Mouse (Mus musculus) stomach, embryonic 15.5 days (tissue): ENCODE results near the gene Tmem179. TPM values are rescaled to one million over a fixed set of nuclear protein-coding genes. Genes with fewer than 3 reads are reported as not detected.

Experiments used
- ATAC-seq: fragments of 200-750 bp; cut with Nextera tagmentation; 2 replicates; pipeline ENCODE4 v1.8.0; 2017; ENCODE audit warnings: low read depth, moderate number of reproducible peaks, moderate TSS enrichment; ENCODE audit not compliant: insufficient read depth, low FRiP score
- H3K27ac ChIP-seq: fragments of 300-500 bp; sonication (generic); 2 replicates; pipeline ENCODE4 v1.5.1; 2015; ENCODE audit warnings: mild to moderate bottlenecking, inconsistent platforms
- H3K27me3 ChIP-seq: fragments of 300-500 bp; sonication (generic); replicated peaks from 2 replicates; pipeline ENCODE4 v1.6.1; 2015; ENCODE audit warnings: inconsistent platforms
- H3K36me3 ChIP-seq: fragments of 300-500 bp; sonication (generic); 2 replicates; pipeline ENCODE4 v1.6.1; 2015; ENCODE audit warnings: inconsistent platforms
- H3K4me1 ChIP-seq: fragments of 300-500 bp; sonication (generic); 2 replicates; pipeline ENCODE4 v1.6.1; 2015; ENCODE audit warnings: inconsistent platforms
- H3K4me2 ChIP-seq: fragments of 300-500 bp; sonication (generic); 2 replicates; pipeline ENCODE4 v1.6.1; 2015; ENCODE audit warnings: mild to moderate bottlenecking, inconsistent platforms
- H3K4me3 ChIP-seq: fragments of 300-500 bp; sonication (generic); replicated peaks from 2 replicates; pipeline ENCODE4 v1.5.1; 2015; ENCODE audit warnings: inconsistent platforms
- H3K9ac ChIP-seq: fragments of 300-500 bp; sonication (generic); 2 replicates; pipeline ENCODE4 v1.6.1; 2015; ENCODE audit warnings: inconsistent platforms
- H3K9me3 ChIP-seq: fragments of 300-500 bp; sonication (generic); 2 replicates; pipeline ENCODE4 v1.6.1; 2016; ENCODE audit warnings: inconsistent platforms
- WGBS: fragments of 180-500 bp; shearing (Covaris S2); methylation state at CpG from one replicate; pipeline ENCODE4 v1.1.7; 2015; 5-methylcytosine and 5-hydroxymethylcytosine counted together
- polyA plus RNA-seq: library from polyadenylated mRNA; unstranded; fragments of >200 nt; fragmentation: Nextera tagmentation; extraction: Ambion mirVana; gene quantifications from 2 replicates; pipeline ENCODE4 v1.2.1, GENCODE M21; 2015

Gene Tmem179
- polyA plus RNA-seq, 1 experiment from 2014 or later = 2.7 TPM

DNA sequence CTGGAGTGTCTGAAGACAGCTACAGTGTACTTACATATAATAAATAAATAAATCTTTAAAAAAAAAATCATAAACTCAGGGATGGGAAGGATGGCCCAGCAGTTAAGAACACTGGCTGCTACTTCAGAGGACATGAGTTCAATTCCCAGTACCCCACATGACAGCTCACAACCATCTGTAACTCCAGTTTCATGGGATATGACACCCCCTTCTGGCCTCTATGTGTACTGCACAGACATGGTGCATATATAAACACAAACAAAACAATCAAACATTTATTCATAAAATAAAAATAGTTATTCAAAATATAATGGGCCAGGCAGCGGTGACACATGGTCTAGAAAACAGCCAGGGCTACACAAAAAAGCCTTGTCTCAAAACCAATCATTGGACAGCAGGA lies 32.7 kb upstream of the Tmem179 start:
- H3K36me3 ChIP-seq = no peaks in the 10 kb centered on the region
- no peaks in the 10 kb centered on the region for H3K4me1 ChIP-seq
- H3K27me3 ChIP-seq = no peaks in the 10 kb centered on the region
- 95% methylated on average over 1 of the region's 1 CpGs for WGBS
- no peak overlapping the region for H3K4me3 ChIP-seq
- no peak overlapping the region for H3K27ac ChIP-seq
- no peak overlapping the region for H3K9ac ChIP-seq
- H3K4me2 ChIP-seq = no peak overlapping the region
- H3K9me3 ChIP-seq = no peaks in the 10 kb centered on the region
- no peak for ATAC-seq

DNA sequence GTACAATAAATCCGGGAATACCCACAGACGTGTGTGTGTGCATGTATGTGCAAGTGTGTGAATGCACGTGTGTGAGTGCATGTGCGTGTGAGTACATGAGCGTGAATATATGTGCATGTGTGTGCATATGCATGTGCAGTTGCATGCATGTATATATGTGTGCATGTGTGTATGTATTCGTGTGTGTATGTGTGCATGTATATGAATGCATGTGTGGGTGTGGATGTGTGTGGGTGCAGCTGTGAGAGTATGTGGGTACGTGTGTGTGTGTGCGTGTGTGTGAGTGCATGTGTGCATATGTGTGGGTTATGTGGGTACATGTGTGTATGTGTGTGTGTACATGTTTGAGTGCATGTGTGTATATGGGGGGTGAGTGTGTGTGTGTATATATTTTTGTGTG lies 29.6 kb upstream of the Tmem179 start:
- no peak for ATAC-seq
- Histone ChIP-seq H3K27ac (no peak overlapping the region), H3K4me2 (no peak overlapping the region), H3K4me3 (no peak overlapping the region), H3K36me3 (no peaks in the 10 kb centered on the region), H3K27me3 (no peaks in the 10 kb centered on the region), H3K9ac (no peak overlapping the region), H3K4me1 (0 out of 2 replicates have a peak, but pooled peaks cover 3% of the 10 kb centered on the region), H3K9me3 (no peaks in the 10 kb centered on the region)
- 87% methylated on average over 8 of the region's 8 CpGs for WGBS

DNA sequence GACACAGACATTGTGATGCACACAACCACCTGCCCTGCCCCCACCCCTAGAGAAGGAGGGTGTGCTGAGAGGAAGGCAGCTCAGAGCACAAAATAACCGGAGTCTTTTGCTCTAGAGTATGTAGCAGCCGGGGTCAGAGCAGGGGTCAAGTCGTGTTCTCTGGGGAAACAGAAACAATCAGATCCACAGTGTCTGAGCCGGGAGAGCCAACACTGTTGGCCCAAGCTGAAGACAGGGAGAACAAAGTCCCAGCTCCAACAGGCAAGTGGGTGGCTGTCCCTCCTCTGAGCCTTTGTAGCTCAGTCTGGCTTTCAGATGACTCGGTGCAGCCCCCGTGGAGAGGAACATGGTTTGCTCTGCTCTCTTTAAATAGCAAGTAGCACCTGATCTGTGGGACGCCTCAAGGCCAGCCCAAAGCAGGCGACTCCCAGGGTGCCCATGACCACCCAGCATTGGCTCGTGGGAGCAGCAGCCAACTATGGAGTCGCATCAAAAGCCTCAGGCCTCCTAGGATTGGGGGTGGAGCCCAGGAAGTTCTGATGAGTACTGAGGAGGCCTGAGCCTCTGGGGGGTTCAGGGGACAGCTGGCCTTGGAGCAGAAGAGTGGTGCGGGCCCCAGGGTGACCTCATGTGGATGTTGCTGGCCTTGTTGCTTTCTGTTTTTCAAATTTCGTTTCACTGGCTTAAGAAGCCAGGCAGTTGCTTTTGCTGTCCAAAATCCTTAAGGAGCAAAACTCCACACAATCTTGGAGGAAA lies 28.6 kb upstream of the Tmem179 start:
- no peak for ATAC-seq
- Histone ChIP-seq H3K27me3 (no peaks in the 10 kb centered on the region), H3K4me1 (0 out of 2 replicates have a peak, but pooled peaks cover 3% of the 10 kb centered on the region), H3K4me2 (no peak overlapping the region), H3K36me3 (no peaks in the 10 kb centered on the region), H3K9me3 (no peaks in the 10 kb centered on the region), H3K9ac (no peak overlapping the region), H3K27ac (no peak overlapping the region), H3K4me3 (no peak overlapping the region)
- 44% methylated on average over 12 of the region's 12 CpGs for WGBS

DNA sequence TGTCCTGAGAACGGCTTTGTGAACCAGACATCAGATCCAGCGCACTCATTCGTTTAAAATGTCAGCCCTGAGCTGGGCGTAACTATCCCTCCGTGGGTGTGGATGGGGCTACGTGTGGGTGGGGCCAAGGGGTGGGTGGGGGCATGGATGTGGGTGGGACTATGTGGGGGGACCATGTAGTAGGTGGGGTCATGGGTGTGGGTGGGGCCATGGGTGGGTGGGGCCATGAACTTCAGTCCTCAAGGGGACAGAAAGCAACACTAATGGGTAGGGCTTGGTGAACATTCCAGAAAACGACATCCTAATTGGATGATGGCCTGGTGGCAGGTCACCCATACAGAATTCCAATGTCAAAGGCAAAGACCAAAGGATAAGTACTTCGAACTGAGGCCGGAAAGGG lies 27.4 kb upstream of the Tmem179 start:
- H3K4me3 ChIP-seq = no peak overlapping the region
- H3K27ac ChIP-seq = no peak overlapping the region
- H3K4me2 ChIP-seq = no peak overlapping the region
- ATAC-seq = no peak; the same call in 1 of the 2 replicates
- H3K36me3 ChIP-seq = no peaks in the 10 kb centered on the region
- 0 out of 2 replicates have a peak, but pooled peaks cover 3% of the 10 kb centered on the region for H3K4me1 ChIP-seq
- no peaks in the 10 kb centered on the region for H3K27me3 ChIP-seq
- H3K9ac ChIP-seq = no peak overlapping the region
- no peaks in the 10 kb centered on the region for H3K9me3 ChIP-seq
- 61% methylated on average over 9 of the region's 9 CpGs for WGBS

DNA sequence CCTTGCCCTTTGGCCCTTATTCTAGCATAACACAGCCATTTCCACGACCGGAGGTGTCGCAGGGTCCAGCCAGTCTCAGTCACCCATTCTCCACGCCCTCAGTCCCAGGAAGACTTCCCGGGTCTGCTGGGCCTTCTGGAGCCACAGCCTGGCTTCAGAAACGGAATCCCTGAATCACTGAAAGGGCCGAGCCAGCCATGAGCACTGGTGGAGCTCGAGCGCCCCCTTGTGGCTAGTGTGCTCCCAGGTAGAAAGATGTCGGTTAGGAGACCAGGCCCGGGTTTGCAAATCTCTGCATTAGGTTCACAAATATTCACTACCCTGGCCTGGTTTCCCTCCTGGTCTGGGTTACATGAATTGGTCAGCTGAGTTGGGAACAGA lies 26.4 kb upstream of the Tmem179 start:
- peak; percentile 32; the same call in 1 of the 2 replicates for ATAC-seq
- Histone ChIP-seq H3K4me2 (peak overlapping the region; percentile 28; the same call in 1 of the 2 replicates), H3K4me3 (no peak overlapping the region), H3K27me3 (no peaks in the 10 kb centered on the region), H3K9me3 (no peaks in the 10 kb centered on the region), H3K36me3 (no peaks in the 10 kb centered on the region), H3K4me1 (0 out of 2 replicates have a peak, but pooled peaks cover 3% of the 10 kb centered on the region), H3K27ac (no peak overlapping the region), H3K9ac (no peak overlapping the region)
- WGBS = 6% methylated on average over 11 of the region's 11 CpGs

DNA sequence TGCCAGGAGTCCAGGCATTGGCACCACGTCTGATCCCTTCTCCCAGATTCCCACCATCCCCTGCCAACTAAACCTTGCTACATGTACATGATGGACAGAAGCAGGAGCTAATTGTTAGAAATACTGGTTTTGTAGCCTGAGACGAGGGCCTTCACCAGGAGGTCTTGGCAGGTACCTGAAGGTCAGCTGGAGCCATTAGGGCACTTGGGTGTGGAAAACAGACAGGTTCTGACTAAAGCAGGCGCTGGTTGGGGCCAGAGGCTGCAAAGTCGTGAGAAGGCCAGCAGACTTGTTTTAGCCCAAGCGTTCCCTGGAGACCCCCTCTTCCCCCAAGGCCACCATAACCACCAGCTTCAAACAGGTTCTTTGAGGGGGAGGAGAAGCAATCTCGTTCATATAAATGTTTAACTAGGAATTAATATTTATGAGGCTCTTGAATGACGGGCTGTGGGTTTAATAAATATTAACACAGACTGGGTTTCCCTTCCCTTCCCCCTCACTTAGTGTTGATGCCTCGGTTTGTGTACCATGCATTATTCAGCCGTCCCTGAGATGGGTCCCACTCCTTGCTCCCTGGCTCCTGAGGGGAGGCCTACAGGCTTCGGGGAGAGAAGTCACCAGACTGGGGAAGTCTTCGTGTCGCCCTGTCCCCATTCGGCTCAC lies 25.8 kb upstream of the Tmem179 start:
- Histone ChIP-seq H3K27ac (peak overlapping the region; percentile 2; the same call in 1 of the 2 replicates), H3K4me2 (peak overlapping the region; percentile 28; the same call in 1 of the 2 replicates), H3K4me3 (no peak overlapping the region), H3K36me3 (no peaks in the 10 kb centered on the region), H3K9me3 (no peaks in the 10 kb centered on the region), H3K4me1 (0 out of 2 replicates have a peak, but pooled peaks cover 3% of the 10 kb centered on the region), H3K9ac (no peak overlapping the region), H3K27me3 (no peaks in the 10 kb centered on the region)
- no peak for ATAC-seq
- 66% methylated on average over 13 of the region's 13 CpGs for WGBS

DNA sequence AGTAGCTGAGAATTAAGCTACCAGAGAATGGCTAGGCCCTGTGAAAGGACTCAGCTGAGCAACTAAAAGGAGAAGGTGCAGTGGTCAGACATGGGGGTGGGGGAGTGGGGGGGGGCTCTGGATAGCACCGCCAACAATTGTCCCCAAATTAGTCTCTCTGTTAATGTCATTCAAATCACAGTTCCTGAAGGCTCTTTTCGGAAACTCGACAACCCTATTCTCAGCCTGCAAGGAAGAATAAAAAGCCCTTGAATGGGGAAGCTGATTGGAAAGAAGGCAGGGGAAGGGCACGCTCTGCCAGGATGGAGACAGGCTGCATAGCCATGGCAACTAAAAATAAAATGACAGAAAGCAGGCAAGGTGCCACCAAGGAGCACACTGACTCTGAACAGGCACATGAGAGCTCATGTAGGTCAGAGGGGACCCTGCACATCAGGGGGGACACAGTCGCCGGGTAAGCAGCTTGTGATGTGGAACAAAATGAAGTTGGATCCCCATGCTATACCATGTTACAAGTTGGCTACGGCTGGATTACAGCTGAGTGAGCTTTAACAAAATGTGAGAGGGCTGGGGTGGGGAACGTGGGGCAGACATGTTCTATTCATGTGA lies 25.0 kb upstream of the Tmem179 start:
- Histone ChIP-seq H3K36me3 (no peaks in the 10 kb centered on the region), H3K9me3 (no peaks in the 10 kb centered on the region), H3K27me3 (no peaks in the 10 kb centered on the region), H3K27ac (peak overlapping the region; percentile 2; the same call in 1 of the 2 replicates), H3K9ac (no peak overlapping the region), H3K4me2 (no peak overlapping the region), H3K4me3 (no peak overlapping the region), H3K4me1 (0 out of 2 replicates have a peak, but pooled peaks cover 3% of the 10 kb centered on the region)
- no peak for ATAC-seq
- 71% methylated on average over 8 of the region's 8 CpGs for WGBS

DNA sequence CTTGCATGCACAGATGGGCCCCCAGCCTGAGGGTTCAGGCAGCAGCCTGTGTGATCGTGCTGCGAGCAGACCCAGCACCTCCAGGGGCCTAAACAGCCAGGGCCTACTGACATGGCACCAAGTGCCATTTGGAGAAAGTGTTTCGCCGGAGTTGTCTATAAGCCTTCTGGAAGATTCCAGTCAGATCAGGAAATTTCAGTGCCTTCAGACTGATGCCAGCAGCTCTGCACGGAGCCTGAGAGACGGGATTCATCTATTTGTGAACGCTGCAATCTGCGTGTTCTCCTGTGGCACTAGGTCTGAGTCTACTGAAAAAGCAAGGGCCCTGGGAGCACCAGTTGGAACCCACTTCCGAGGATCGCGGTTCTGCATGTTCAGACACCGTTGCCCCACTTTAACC lies 23.8 kb upstream of the Tmem179 start:
- H3K36me3 ChIP-seq = no peaks in the 10 kb centered on the region
- H3K27me3 ChIP-seq = no peaks in the 10 kb centered on the region
- H3K4me2 ChIP-seq = no peak overlapping the region
- H3K9me3 ChIP-seq = no peaks in the 10 kb centered on the region
- no peak for ATAC-seq
- H3K27ac ChIP-seq = no peak overlapping the region
- 0 out of 2 replicates have a peak, but pooled peaks cover 3% of the 10 kb centered on the region for H3K4me1 ChIP-seq
- 90% methylated on average over 12 of the region's 12 CpGs for WGBS
- H3K9ac ChIP-seq = no peak overlapping the region
- H3K4me3 ChIP-seq = no peak overlapping the region

DNA sequence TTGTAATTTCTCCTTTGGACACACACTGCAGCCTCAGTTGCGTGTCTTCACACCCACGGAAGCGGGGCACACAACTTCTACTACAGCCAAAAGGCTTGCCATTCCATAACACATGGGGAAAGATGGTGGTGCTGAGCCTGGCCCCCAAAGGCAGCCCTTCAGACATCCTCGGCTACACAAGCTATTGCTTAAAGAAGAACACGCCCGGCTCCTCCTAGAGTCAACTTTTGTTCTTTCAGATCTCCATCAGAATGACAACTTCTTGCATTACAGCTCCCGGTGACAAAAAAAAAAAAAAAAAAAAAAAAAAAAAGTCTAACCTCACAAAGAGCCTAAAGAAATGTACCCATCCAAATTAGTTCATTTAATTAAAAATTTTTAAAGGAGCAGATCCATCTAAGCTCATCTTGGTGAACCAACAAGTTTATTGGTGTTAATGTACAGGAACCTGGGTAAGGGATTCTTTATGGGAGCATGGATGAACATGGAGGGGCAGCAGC lies 23.0 kb upstream of the Tmem179 start:
- Histone ChIP-seq H3K9ac (no peak overlapping the region), H3K4me1 (0 out of 2 replicates have a peak, but pooled peaks cover 3% of the 10 kb centered on the region), H3K27me3 (no peaks in the 10 kb centered on the region), H3K27ac (no peak overlapping the region), H3K9me3 (no peaks in the 10 kb centered on the region), H3K4me3 (no peak overlapping the region), H3K36me3 (no peaks in the 10 kb centered on the region), H3K4me2 (no peak overlapping the region)
- no peak for ATAC-seq
- WGBS = 85% methylated on average over 7 of the region's 7 CpGs

DNA sequence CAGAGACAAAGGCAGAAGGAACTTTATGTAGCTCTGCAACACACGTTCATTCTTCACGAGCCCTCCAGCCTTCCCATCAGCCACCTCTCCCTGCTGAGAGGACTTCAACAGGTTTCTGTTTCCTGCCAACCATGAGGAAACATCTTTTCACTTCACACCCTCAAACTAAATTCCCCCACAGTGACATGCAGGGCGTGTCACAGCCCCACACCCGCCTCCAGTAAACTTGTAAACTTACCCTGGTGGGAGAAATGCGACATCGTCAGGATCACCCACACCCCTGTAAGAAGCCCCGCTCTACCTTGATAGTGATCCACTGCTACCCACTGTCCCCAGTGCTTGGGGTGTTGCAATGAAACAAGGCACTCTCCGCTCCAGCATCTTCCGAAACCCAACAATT lies 21.8 kb upstream of the Tmem179 start:
- Histone ChIP-seq H3K9ac (no peak overlapping the region), H3K4me3 (no peak overlapping the region), H3K4me2 (no peak overlapping the region), H3K27ac (no peak overlapping the region), H3K36me3 (no peaks in the 10 kb centered on the region), H3K9me3 (no peaks in the 10 kb centered on the region), H3K4me1 (0 out of 2 replicates have a peak, but pooled peaks cover 3% of the 10 kb centered on the region), H3K27me3 (no peaks in the 10 kb centered on the region)
- 80% methylated on average over 9 of the region's 9 CpGs for WGBS
- ATAC-seq = no peak

DNA sequence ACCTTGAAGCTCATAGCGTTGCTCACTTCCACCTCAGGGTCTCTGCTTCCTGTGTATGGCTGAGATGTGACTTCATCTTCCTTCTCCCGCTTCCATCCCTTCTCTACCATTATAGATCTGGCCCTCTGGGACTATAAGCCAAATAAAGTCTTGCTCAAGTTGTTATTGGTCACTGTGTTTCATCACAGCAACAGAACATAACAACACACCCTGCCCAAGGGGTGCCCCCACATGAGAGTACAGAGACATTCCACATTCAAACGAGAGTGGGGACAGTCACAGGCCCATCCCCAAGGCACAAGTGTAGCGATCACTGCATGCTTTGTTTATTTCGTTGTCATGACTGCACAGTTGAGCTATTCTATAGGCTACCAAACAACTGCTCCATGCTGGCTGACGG lies 20.7 kb upstream of the Tmem179 start:
- ATAC-seq = no peak
- no peak overlapping the region for H3K27ac ChIP-seq
- no peaks in the 10 kb centered on the region for H3K36me3 ChIP-seq
- H3K4me2 ChIP-seq = no peak overlapping the region
- H3K9ac ChIP-seq = no peak overlapping the region
- H3K4me1 ChIP-seq = no peaks in the 10 kb centered on the region
- H3K4me3 ChIP-seq = no peak overlapping the region
- no peaks in the 10 kb centered on the region for H3K27me3 ChIP-seq
- 80% methylated on average over 6 of the region's 6 CpGs for WGBS
- H3K9me3 ChIP-seq = no peaks in the 10 kb centered on the region

DNA sequence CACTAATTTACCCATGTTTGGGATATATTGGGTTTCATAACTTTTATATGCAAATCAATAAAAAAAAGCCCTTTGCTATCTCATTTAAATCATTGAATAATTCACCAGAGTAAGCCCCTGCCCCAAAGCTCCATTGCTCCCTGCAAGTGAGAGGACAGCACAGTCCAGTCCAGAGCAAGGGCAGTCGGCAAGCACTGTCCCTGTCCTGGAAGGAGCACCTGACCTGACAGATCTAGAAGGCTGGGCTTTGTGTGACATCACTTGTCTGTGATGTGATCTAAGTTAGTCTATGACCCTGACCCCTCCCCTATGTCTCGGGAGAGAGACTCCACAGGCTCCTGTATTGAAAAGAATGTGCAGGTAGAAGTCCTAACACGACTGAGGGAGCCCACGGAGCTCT lies 17.2 kb upstream of the Tmem179 start:
- ATAC-seq = no peak
- no peaks in the 10 kb centered on the region for H3K4me1 ChIP-seq
- H3K4me2 ChIP-seq = no peak overlapping the region
- no peaks in the 10 kb centered on the region for H3K27me3 ChIP-seq
- no peak overlapping the region for H3K27ac ChIP-seq
- no peaks in the 10 kb centered on the region for H3K9me3 ChIP-seq
- no peak overlapping the region for H3K4me3 ChIP-seq
- no peaks in the 10 kb centered on the region for H3K36me3 ChIP-seq
- H3K9ac ChIP-seq = no peak overlapping the region
- 43% methylated on average over 4 of the region's 4 CpGs for WGBS
